Mouse (Mus musculus) heart, embryonic 10.5 days (tissue): ENCODE data around the gene Prc1. TPM values are rescaled to one million over a fixed set of nuclear protein-coding genes. Genes with fewer than 3 reads are reported as not detected.

Experiments used
- DNase-seq: peaks from one replicate; pipeline ENCODE4 v3.0.0-alpha.2; 2017; ENCODE audit warnings: low spot score
- H3K27ac ChIP-seq: fragments of 300-500 bp; sonication (generic); 2 replicates; pipeline ENCODE4 v1.5.1; 2016; ENCODE audit warnings: mild to moderate bottlenecking
- H3K27me3 ChIP-seq: fragments of 300-500 bp; sonication (generic); 2 replicates; pipeline ENCODE4 v1.6.1; 2016; ENCODE audit warnings: mild to moderate bottlenecking; ENCODE audit not compliant: poor library complexity, insufficient read depth, severe bottlenecking
- H3K36me3 ChIP-seq: fragments of 300-500 bp; sonication (generic); 2 replicates; pipeline ENCODE4 v1.6.1; 2016; ENCODE audit warnings: mild to moderate bottlenecking, moderate library complexity
- H3K4me1 ChIP-seq: fragments of 300-500 bp; sonication (generic); 2 replicates; pipeline ENCODE4 v1.6.1; 2016; ENCODE audit warnings: mild to moderate bottlenecking
- H3K4me3 ChIP-seq: fragments of 300-500 bp; sonication (generic); 2 replicates; pipeline ENCODE4 v1.5.1; 2016; ENCODE audit warnings: mild to moderate bottlenecking, moderate library complexity
- H3K9me3 ChIP-seq: fragments of 300-500 bp; sonication (generic); 2 replicates; pipeline ENCODE4 v1.6.1; 2016; ENCODE audit warnings: mild to moderate bottlenecking, moderate library complexity
- WGBS: fragments of 180-500 bp; shearing (Covaris S2); methylation state at CpG from one replicate; pipeline ENCODE4 v1.1.7; 2016; 5-methylcytosine and 5-hydroxymethylcytosine counted together
- polyA plus RNA-seq: library from polyadenylated mRNA; unstranded; fragments of >200 nt; fragmentation: Nextera tagmentation; extraction: Ambion mirVana; gene quantifications from 2 replicates; pipeline ENCODE4 v1.2.1, GENCODE M21; 2016

Prc1 gene
- polyA plus RNA-seq: 153 and 163 TPM in 2 replicates

- WGBS: under 1% methylated on average over 52 of the region's 52 CpGs
- peak; percentile 100 for DNase-seq
Observed at GRCm38 (mm10) chr7:80294062-80294763, at the start of gene Prc1. Gene Prc1 (plus strand): TSS chr7:80294450.

DNA sequence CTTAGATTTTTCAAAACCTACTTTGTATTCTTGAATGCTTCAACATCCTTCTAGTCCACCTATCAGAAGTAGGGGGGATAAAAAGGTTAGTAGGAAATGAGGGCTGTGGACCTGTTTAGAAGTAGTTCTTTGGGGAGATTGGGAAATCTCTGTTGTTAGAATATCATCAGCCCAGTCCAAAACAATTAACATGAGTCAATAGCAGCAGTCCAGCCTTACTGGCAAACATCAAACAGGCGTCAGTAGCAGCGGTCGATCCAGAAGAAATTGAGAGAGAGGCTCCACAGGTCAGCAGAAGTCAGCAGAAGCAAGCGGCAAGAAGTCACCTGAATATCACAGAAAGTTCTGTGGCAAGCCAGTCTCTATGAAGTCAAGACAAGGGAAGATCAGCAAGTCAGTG lies 49.4 kb upstream of the Prc1 start:
- WGBS: 92% methylated on average over 4 of the region's 4 CpGs
- DNase-seq: no peak
- H3K27ac ChIP-seq: no peak overlapping the region
- no peaks in the 10 kb centered on the region for H3K9me3 ChIP-seq
- no peak overlapping the region for H3K4me3 ChIP-seq
- no peaks in the 10 kb centered on the region for H3K27me3 ChIP-seq
- H3K36me3 ChIP-seq: peaks cover 14% of the 10 kb centered on the region
- H3K4me1 ChIP-seq: peaks cover 9% of the 10 kb centered on the region; the same call in 1 of the 2 replicates

More at GRCm38 (mm10) chr7:80294062-80294763, at the start of gene Prc1:
- H3K4me1 ChIP-seq: peaks cover 21% of the 10 kb centered on the region
- no peaks in the 10 kb centered on the region for H3K27me3 ChIP-seq
- H3K27ac ChIP-seq: peak within 1 kb of the TSS; percentile 93
- H3K4me3 ChIP-seq: peak within 1 kb of the TSS; percentile 83
- H3K9me3 ChIP-seq: no peaks in the 10 kb centered on the region
- H3K36me3 ChIP-seq: peaks cover 40% of the 10 kb centered on the region

DNA sequence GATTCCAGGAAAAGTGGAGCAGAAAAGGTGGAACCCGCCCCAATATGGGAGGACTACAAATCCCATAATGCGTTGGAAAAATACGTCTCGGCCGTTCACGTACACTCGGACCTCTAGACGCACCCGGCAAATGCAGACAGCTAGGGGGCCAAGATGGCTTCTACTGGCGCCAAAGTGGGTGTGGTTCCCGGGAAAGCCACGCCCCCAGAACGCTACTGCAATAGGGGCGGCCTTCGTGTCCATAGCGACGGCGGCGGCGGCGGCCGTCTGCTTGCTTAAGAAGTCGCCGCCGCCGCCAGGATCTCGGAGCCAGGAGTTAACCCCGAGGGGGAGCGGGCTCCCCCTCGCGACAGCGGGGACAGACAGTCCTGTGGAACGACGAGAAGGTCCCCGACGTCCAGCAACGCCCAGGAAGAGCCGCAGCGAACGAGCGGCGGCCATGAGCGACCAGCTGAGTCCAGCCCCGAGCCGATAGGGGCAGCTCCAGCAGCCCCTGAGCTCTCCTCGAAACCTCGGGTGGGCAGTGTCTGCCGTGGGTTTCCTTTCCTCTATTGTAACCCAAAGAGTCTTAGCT lies 48.0 kb upstream of the Prc1 start, which contains the start of gene Ttll13:
Ttll13 (plus strand) TSS at position 229 of the 574 bp plus-strand sequence.
- Histone ChIP-seq H3K27ac (peak within 1 kb of the TSS; percentile 89), H3K4me1 (peaks cover 9% of the 10 kb centered on the region; the same call in 1 of the 2 replicates), H3K9me3 (no peaks in the 10 kb centered on the region), H3K27me3 (no peaks in the 10 kb centered on the region), H3K4me3 (peak within 1 kb of the TSS; percentile 64), H3K36me3 (peaks cover 2% of the 10 kb centered on the region)
- WGBS: under 1% methylated on average over 48 of the region's 48 CpGs
- DNase-seq: peak; percentile 99

GRCm38 (mm10) chr7:80246859-80247258 lies 47.4 kb upstream of the Prc1 start:
- Histone ChIP-seq H3K36me3 (no peaks in the 10 kb centered on the region), H3K9me3 (no peaks in the 10 kb centered on the region), H3K4me3 (peak overlapping the region; percentile 64; the same call in 1 of the 2 replicates), H3K27ac (peak overlapping the region; percentile 22; the same call in 1 of the 2 replicates), H3K27me3 (no peaks in the 10 kb centered on the region), H3K4me1 (peaks cover 9% of the 10 kb centered on the region; the same call in 1 of the 2 replicates)
- WGBS: 34% methylated on average over 7 of the region's 7 CpGs
- DNase-seq: no peak

DNA sequence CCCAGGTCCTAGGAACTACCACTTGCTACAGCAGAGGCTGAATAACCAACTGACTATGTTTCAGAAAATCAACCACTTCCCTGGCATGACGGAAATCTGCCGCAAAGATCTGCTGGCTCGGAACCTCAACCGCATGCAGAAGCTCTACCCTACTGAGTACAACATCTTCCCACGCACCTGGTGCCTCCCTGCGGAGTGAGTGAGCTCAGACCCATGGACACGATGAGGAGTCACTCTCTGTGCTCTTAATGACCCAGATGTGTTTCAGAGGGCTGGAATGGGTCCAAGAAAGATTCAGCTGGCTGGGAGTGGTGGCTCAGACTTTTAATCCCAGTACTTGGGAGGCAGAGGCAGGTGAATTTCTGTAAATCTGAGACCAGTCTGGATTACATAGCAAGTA lies 41.8 kb upstream of the Prc1 start:
- H3K4me3 ChIP-seq: no peak overlapping the region
- H3K27me3 ChIP-seq: peaks cover 19% of the 10 kb centered on the region
- H3K27ac ChIP-seq: no peak overlapping the region
- peaks cover 8% of the 10 kb centered on the region; the same call in 1 of the 2 replicates for H3K4me1 ChIP-seq
- no peaks in the 10 kb centered on the region for H3K36me3 ChIP-seq
- no peak for DNase-seq
- 78% methylated on average over 7 of the region's 7 CpGs for WGBS
- no peaks in the 10 kb centered on the region for H3K9me3 ChIP-seq

GRCm38 (mm10) chr7:80252886-80253285 lies 41.4 kb upstream of the Prc1 start:
- Histone ChIP-seq H3K4me3 (no peak overlapping the region), H3K9me3 (no peaks in the 10 kb centered on the region), H3K36me3 (no peaks in the 10 kb centered on the region), H3K4me1 (peaks cover 8% of the 10 kb centered on the region; the same call in 1 of the 2 replicates), H3K27me3 (peaks cover 22% of the 10 kb centered on the region), H3K27ac (no peak overlapping the region)
- DNase-seq: no peak
- WGBS: 70% methylated on average over 11 of the region's 11 CpGs

DNA sequence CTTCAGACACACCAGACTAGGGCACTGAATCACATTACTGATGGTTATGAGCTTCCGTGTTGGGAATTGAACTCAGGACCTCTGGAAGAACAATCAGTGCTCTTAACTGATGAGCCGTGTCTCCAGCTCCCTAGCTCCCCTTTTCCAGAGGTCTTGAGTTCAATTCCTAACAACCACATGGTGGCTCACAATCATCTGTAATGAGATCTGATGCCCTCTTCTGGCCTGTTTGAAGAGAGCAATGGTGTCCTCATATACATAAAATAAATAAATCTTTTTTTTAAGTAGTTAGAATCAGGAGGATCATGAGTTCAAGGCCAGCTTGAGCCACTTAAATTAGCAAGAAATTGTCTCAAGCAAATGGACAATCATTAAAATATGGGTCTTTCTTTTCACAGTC lies 38.3 kb upstream of the Prc1 start:
- H3K36me3 ChIP-seq: no peaks in the 10 kb centered on the region
- peaks cover 44% of the 10 kb centered on the region for H3K27me3 ChIP-seq
- no peak overlapping the region for H3K27ac ChIP-seq
- 65% methylated on average over 2 of the region's 2 CpGs for WGBS
- no peaks in the 10 kb centered on the region for H3K9me3 ChIP-seq
- no peak for DNase-seq
- H3K4me3 ChIP-seq: no peak overlapping the region
- peaks cover 12% of the 10 kb centered on the region; the same call in 1 of the 2 replicates for H3K4me1 ChIP-seq

- H3K9me3 ChIP-seq: no peaks in the 10 kb centered on the region
- H3K4me1 ChIP-seq: peaks cover 15% of the 10 kb centered on the region; the same call in 1 of the 2 replicates
- H3K4me3 ChIP-seq: no peak overlapping the region
- H3K36me3 ChIP-seq: no peaks in the 10 kb centered on the region
- H3K27me3 ChIP-seq: peaks cover 44% of the 10 kb centered on the region
- WGBS: 54% methylated on average over 2 of the region's 2 CpGs
- H3K27ac ChIP-seq: no peak overlapping the region
- no peak for DNase-seq
Observed at GRCm38 (mm10) chr7:80257706-80258105, 36.5 kb upstream of the Prc1 start.

GRCm38 (mm10) chr7:80260625-80261371 lies 33.5 kb upstream of the Prc1 start, which contains the start of gene Ngrn:
Gene Ngrn (plus strand): TSS chr7:80261215.
- Histone ChIP-seq H3K4me3 (peak within 1 kb of the TSS; percentile 81), H3K36me3 (peaks cover 21% of the 10 kb centered on the region), H3K9me3 (no peaks in the 10 kb centered on the region), H3K27ac (peak within 1 kb of the TSS; percentile 90), H3K4me1 (peaks cover 12% of the 10 kb centered on the region; the same call in 1 of the 2 replicates), H3K27me3 (peaks cover 35% of the 10 kb centered on the region)
- peak; percentile 95 for DNase-seq
- WGBS: 26% methylated on average over 40 of the region's 40 CpGs

DNA sequence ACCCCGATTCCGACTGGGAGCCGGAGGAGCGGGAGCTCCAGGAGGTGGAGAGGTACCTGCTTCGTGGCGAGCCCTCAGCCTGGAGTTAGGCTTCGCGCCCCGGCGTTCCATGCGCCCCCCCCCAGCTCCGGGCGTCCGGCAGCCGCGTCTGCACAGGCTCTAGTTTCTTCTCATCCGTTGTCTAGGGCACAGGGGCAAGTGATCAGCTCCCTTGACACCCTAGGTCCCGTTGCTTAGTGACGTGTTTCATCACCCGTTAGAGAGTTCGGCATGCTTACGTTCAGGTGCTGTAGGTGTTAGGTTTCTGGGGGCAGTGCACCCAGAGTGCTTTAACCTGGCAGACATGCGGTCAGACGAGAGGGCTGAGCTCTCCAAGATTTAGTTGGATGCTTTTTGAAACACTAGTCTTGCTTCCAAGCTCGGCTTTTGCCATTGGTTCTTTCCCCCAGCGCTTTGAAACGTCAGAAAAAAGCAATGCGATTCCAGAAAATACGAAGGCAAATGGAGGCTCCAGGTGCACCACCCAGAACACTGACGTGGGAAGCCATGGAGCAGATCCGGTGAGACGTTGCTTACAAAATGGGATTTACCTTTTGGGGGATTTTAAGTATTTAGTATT lies 32.8 kb upstream of the Prc1 start:
- H3K27ac ChIP-seq: peak overlapping the region; percentile 90
- H3K4me3 ChIP-seq: peak overlapping the region; percentile 81
- no peaks in the 10 kb centered on the region for H3K9me3 ChIP-seq
- DNase-seq: peak; percentile 80
- H3K4me1 ChIP-seq: peaks cover 12% of the 10 kb centered on the region; the same call in 1 of the 2 replicates
- WGBS: under 1% methylated on average over 32 of the region's 32 CpGs
- H3K36me3 ChIP-seq: peaks cover 28% of the 10 kb centered on the region
- H3K27me3 ChIP-seq: peaks cover 33% of the 10 kb centered on the region

GRCm38 (mm10) chr7:80264606-80265005 lies 29.6 kb upstream of the Prc1 start:
- peaks cover 35% of the 10 kb centered on the region for H3K36me3 ChIP-seq
- H3K9me3 ChIP-seq: no peaks in the 10 kb centered on the region
- no peak for DNase-seq
- WGBS: 93% methylated on average over 12 of the region's 12 CpGs
- H3K27ac ChIP-seq: no peak overlapping the region
- H3K4me1 ChIP-seq: peaks cover 20% of the 10 kb centered on the region
- peaks cover 5% of the 10 kb centered on the region; the same call in 1 of the 2 replicates for H3K27me3 ChIP-seq
- H3K4me3 ChIP-seq: no peak overlapping the region

DNA sequence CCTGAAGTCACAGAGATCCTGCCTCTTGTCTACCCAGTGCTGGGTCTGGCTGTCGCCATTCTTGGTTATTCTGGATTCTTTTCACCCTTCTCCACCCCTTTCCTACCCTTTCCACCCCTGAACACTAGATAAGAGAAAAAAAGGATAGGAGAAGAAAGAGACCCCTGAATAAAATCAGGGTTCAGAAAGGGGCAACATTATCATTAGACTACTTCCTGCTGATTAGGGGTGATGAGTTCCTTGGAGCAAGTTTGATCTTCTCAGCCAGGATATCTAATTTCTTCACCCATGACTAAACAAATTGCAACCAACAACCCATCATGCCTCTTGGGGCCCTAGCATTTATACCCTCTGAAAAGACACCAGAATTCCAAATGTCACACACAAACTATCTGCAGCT lies 26.5 kb upstream of the Prc1 start:
- WGBS: 71% methylated on average over 1 of the region's 1 CpGs
- Histone ChIP-seq H3K4me3 (no peak overlapping the region), H3K36me3 (peaks cover 41% of the 10 kb centered on the region), H3K4me1 (peaks cover 23% of the 10 kb centered on the region), H3K27ac (no peak overlapping the region), H3K9me3 (no peaks in the 10 kb centered on the region), H3K27me3 (no peaks in the 10 kb centered on the region)
- no peak for DNase-seq
